Mouse (Mus musculus) liver, embryonic 14.5 days (tissue): ENCODE data around the gene Strn4.

Experiments
- CTCF ChIP-seq: IDR thresholded peaks from 2 replicates; pipeline ENCODE4 v1.5.1; 2016; ENCODE audit warnings: antibody characterized with exemption, low read depth, control low read depth
- EP300 ChIP-seq: IDR thresholded peaks from 2 replicates; pipeline ENCODE4 v1.6.1; 2016; ENCODE audit warnings: antibody characterized with exemption, low read depth

DNA sequence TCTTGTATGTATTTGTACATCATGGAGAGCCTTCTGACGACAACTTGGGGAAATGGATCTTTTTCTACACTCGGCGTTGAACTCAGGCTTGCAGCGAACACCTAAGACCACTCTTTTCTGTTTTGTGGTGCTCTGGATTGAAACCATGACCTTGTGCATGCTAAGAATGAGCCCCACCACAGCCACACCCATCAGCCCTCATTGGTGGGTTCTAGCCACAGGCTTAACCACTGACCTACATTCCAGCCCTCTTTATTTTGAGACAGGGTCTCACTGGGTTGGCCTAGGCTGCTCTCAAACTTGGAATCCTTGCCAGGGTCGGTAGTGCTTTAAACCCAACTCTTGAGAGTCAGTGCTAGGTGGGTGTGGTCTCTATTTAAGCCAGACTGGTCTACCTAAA is 20.8 kb upstream of the Strn4 start:
- TF ChIP-seq CTCF (no peak), EP300 (no peak)
